Mouse (Mus musculus) retina, postnatal 1 day (tissue): ENCODE measurements around the gene Gins2.
A peak's percentile ranks its signal among the peaks of the same experiment; 100 is the strongest.

Experiments
- DNase-seq: peaks from one replicate; pipeline ENCODE4 v3.0.0-alpha.2; 2012

Gins2 gene

GRCm38 (mm10) chr8:120563851-120564837, 25.0 kb downstream of the Gins2 start:
- peak; percentile 92 for DNase-seq

- DNase-seq: peak; percentile 84
Observed at GRCm38 (mm10) chr8:120563348-120563724, 25.8 kb downstream of the Gins2 start.

- DNase-seq: no peak
Observed at GRCm38 (mm10) chr8:120562680-120563347, 26.3 kb downstream of the Gins2 start.

GRCm38 (mm10) chr8:120561539-120562435, 27.3 kb downstream of the Gins2 start:
- peak; percentile 41 for DNase-seq

- no peak for DNase-seq
Observed at GRCm38 (mm10) chr8:120560535-120560934, 28.6 kb downstream of the Gins2 start.

GRCm38 (mm10) chr8:120559654-120560053, 29.4 kb downstream of the Gins2 start:
- DNase-seq: peak; percentile 88

- DNase-seq: no peak
Observed at GRCm38 (mm10) chr8:120558162-120558561, 30.9 kb downstream of the Gins2 start.

GRCm38 (mm10) chr8:120557170-120557965, 31.7 kb downstream of the Gins2 start:
- DNase-seq: peak; percentile 62

- DNase-seq: no peak
Observed at GRCm38 (mm10) chr8:120556198-120556892, 32.8 kb downstream of the Gins2 start.

- no peak for DNase-seq
Observed at GRCm38 (mm10) chr8:120554466-120555039, 34.6 kb downstream of the Gins2 start.

- no peak for DNase-seq
Observed at GRCm38 (mm10) chr8:120553441-120554123, 35.5 kb downstream of the Gins2 start.

GRCm38 (mm10) chr8:120552509-120552908, 36.6 kb downstream of the Gins2 start:
- no peak for DNase-seq

- no peak for DNase-seq
Observed at GRCm38 (mm10) chr8:120551677-120551980, 37.5 kb downstream of the Gins2 start.

- DNase-seq: no peak
Observed at GRCm38 (mm10) chr8:120550937-120551676, 38.0 kb downstream of the Gins2 start.

- no peak for DNase-seq
Observed at GRCm38 (mm10) chr8:120550430-120550829, 38.7 kb downstream of the Gins2 start.

- peak; percentile 84 for DNase-seq
Observed at GRCm38 (mm10) chr8:120549922-120550321, 39.2 kb downstream of the Gins2 start.

GRCm38 (mm10) chr8:120549321-120549921, 39.7 kb downstream of the Gins2 start:
- DNase-seq: peak; percentile 82

GRCm38 (mm10) chr8:120548313-120548761, 40.8 kb downstream of the Gins2 start:
- peak; percentile 63 for DNase-seq

- DNase-seq: no peak
Observed at GRCm38 (mm10) chr8:120547562-120547961, 41.5 kb downstream of the Gins2 start.
